Mouse (Mus musculus) liver, embryonic 15.5 days (tissue): ENCODE results near the gene Gga3. TPM values are rescaled to one million over a fixed set of nuclear protein-coding genes. Genes with fewer than 3 reads are reported as not detected.

Experiments used
- ATAC-seq: fragments of 200-750 bp; cut with Nextera tagmentation; 2 replicates; pipeline ENCODE4 v1.8.0; 2017; ENCODE audit warnings: moderate number of reproducible peaks, mild to moderate bottlenecking, moderate library complexity; ENCODE audit not compliant: insufficient read depth
- H3K27ac ChIP-seq: fragments of 300-500 bp; sonication (generic); replicated peaks from 2 replicates; pipeline ENCODE4 v1.5.1; 2015; ENCODE audit warnings: mild to moderate bottlenecking, inconsistent platforms
- H3K27me3 ChIP-seq: fragments of 300-500 bp; sonication (generic); 2 replicates; pipeline ENCODE4 v1.6.1; 2015; ENCODE audit warnings: mild to moderate bottlenecking, inconsistent platforms
- H3K36me3 ChIP-seq: fragments of 300-500 bp; sonication (generic); replicated peaks from 2 replicates; pipeline ENCODE4 v1.6.1; 2015; ENCODE audit warnings: moderate library complexity, mild to moderate bottlenecking, inconsistent platforms
- H3K4me1 ChIP-seq: fragments of 300-500 bp; sonication (generic); replicated peaks from 2 replicates; pipeline ENCODE4 v1.6.1; 2015; ENCODE audit warnings: inconsistent platforms
- H3K4me2 ChIP-seq: fragments of 300-500 bp; sonication (generic); 2 replicates; pipeline ENCODE4 v1.6.1; 2015; ENCODE audit warnings: moderate library complexity, mild to moderate bottlenecking, inconsistent platforms
- H3K4me3 ChIP-seq: fragments of 300-500 bp; sonication (generic); replicated peaks from 2 replicates; pipeline ENCODE4 v1.5.1; 2015; ENCODE audit warnings: mild to moderate bottlenecking, inconsistent platforms
- H3K9ac ChIP-seq: fragments of 300-500 bp; sonication (generic); 2 replicates; pipeline ENCODE4 v1.6.1; 2015; ENCODE audit warnings: moderate library complexity, mild to moderate bottlenecking, inconsistent platforms
- H3K9me3 ChIP-seq: fragments of 300-500 bp; sonication (generic); replicated peaks from 2 replicates; pipeline ENCODE4 v1.6.1; 2016; ENCODE audit warnings: inconsistent platforms
- WGBS: fragments of 180-500 bp; shearing (Covaris S2); methylation state at CpG from one replicate; pipeline ENCODE4 v1.1.7; 2015; ENCODE audit warnings: mixed read lengths; ENCODE audit not compliant: insufficient replicate concordance; 5-methylcytosine and 5-hydroxymethylcytosine counted together
- polyA plus RNA-seq: library from polyadenylated mRNA; unstranded; fragments of >200 nt; fragmentation: Nextera tagmentation; extraction: Ambion mirVana; gene quantifications from 2 replicates; pipeline ENCODE4 v1.2.1, GENCODE M21; 2015

The Gga3 gene
- polyA plus RNA-seq, 1 experiment from 2014 or later, result 7.7 TPM

DNA sequence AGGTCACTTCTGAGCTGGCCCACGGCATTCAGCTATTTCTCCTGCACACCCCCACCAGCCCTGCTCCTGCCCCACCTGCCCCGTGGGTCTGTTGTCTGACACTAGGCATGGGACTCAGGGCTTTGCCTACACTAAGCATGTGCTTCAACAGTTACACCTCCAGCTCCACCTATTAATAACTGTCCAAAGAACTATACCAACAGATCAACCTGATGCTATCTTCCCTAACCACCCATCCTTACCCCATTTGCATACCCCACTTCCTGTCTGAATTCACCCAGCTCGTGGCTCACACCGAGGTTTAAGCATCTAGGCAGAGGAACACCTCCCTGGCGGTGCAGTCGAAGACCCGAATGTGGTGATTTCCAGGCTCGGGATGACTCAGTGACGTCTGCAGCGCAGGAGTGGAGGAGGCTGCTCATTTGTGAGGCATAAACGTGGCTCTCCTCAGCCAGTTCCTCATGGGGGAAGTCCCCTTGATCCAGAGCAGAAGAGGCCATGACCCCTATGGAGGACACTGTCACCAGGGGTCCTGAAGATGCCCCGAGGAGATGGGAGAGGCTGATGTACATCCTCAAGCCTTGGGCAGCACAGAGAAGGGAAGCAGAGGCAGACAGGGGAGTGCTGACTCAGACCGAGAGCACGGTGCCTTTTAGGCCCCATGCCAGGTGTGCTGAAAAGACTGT is 37.3 kb upstream of the Gga3 start:
- peaks cover 16% of the 10 kb centered on the region for H3K4me1 ChIP-seq
- H3K4me2 ChIP-seq, result no peak overlapping the region
- H3K4me3 ChIP-seq, result no peak overlapping the region
- WGBS, result 15% methylated on average over 14 of the region's 14 CpGs
- H3K9ac ChIP-seq, result no peak overlapping the region
- H3K27ac ChIP-seq, result no peak overlapping the region
- ATAC-seq, result no peak
- no peaks in the 10 kb centered on the region for H3K27me3 ChIP-seq
- no peaks in the 10 kb centered on the region for H3K9me3 ChIP-seq
- peaks cover 23% of the 10 kb centered on the region for H3K36me3 ChIP-seq

DNA sequence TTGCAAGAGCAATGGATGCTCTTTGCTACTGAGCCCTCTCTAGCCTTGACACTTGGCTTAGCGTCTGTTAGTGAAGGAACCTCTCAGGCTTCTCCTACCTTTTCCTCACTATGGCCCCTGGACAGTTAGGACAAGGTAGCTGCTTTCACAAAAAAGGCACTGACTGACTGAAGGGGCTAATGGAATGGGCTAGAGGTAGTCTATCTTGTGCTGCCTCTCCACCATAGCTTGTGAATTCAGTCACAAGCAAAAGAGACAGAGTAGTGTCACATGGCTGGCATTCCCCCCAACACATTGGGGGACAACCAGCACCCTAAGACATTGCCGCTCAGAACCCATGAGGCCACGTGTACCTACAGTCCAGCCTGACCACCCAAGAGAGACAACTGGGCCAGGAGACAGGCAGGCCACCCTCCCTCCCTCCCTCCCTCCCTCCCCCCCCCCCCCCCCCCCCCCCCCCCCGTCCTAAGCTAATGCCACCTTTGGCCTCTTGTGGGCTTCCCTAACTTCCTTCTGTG is 36.5 kb upstream of the Gga3 start:
- Histone ChIP-seq H3K4me1 (peaks cover 16% of the 10 kb centered on the region), H3K9ac (no peak overlapping the region), H3K27ac (no peak overlapping the region), H3K27me3 (no peaks in the 10 kb centered on the region), H3K4me3 (no peak overlapping the region), H3K9me3 (no peaks in the 10 kb centered on the region), H3K4me2 (no peak overlapping the region), H3K36me3 (peaks cover 17% of the 10 kb centered on the region)
- ATAC-seq, result no peak
- WGBS, result 48% methylated on average over 3 of the region's 4 CpGs

DNA sequence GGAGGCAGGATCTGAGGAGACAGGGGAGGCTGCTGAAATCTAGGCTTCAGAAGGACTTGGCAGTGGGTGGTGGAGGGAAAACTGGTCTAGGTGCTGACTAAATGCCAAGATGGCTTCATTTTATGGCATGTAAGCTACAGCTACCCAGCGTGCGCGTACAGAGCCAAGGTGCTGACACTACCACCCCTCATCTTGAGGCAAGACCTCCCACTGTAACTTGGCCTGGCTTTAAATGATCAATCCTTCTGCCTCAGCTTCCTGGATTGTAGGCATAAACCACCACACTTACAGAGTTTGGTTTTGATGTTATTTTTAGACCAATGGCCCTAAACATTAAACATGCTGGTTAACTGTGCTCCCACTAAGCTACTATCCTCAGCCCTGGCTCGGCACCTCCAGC is 35.7 kb upstream of the Gga3 start:
- Histone ChIP-seq H3K36me3 (peaks cover 10% of the 10 kb centered on the region), H3K4me1 (peaks cover 16% of the 10 kb centered on the region), H3K9ac (no peak overlapping the region), H3K9me3 (no peaks in the 10 kb centered on the region), H3K27ac (no peak overlapping the region; the same call in 1 of the 2 replicates), H3K4me2 (no peak overlapping the region), H3K27me3 (no peaks in the 10 kb centered on the region), H3K4me3 (no peak overlapping the region)
- 73% methylated on average over 4 of the region's 4 CpGs for WGBS
- no peak for ATAC-seq

DNA sequence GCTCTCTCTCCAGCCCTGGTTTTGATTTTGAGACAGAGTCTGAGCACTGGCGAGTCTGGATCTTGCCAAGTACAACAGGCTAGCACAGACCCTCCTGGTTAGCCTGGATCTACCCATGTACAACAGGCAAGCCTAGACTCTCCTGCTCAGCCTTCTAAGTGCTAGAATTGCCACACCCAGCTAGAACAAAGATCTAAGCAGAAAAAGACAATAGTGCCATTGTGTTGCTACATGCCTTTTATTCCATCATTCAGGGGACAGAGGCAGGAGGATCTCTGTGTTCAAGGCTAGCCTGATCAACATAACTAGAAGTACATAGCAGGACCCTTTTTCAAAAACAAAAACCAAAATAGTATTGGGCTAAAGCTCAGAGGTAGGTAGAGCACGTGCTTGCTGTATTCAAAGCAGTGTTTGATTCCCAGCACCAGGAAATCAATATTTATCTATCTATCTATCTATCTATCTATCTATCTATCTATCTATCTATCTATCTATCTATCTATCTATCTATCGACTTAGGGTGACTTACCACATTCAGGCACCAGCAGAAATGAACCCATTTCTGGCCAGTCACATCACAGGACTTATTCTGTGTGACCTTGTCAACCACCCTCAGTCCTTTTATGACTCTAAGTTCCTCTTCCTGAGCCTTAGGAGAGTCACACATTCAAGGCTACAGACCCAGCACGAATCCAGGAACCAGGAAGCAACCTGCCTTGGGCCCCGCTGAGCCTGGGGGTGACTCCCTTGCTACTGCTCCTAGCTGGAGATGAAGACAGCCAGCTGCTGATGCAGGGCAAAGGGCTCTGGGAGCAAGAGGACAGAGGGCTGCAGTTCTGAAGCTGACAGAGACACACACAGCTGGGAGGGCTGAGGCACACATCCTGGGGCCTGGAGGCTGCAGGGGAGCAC is 34.9 kb upstream of the Gga3 start:
- no peak overlapping the region for H3K9ac ChIP-seq
- ATAC-seq, result no peak

DNA sequence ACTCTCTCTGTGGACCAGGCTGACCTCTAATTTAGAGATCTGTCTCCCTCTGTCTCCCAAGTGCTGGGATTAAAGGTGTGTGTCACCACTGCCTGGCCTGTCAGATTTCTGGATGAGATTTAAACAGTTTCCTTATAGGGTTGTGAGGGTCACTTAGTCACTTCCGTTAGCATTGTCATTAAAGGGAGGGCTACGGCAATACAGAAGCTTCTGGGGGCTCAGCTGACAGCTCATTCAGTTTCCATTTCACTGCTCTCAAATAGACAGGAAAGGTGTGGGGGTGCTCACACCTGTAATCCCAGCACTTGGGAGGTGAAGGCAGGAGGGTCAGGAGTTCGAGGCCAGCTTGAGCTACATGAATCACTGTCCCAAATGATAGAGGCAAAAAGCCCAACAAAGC is 33.1 kb upstream of the Gga3 start:
- Histone ChIP-seq H3K27ac (no peak overlapping the region), H3K4me3 (no peak overlapping the region), H3K4me1 (peaks cover 13% of the 10 kb centered on the region), H3K36me3 (no peaks in the 10 kb centered on the region), H3K4me2 (no peak overlapping the region), H3K27me3 (no peaks in the 10 kb centered on the region), H3K9me3 (no peaks in the 10 kb centered on the region), H3K9ac (no peak overlapping the region)
- no peak for ATAC-seq
- WGBS, result 62% methylated on average over 3 of the region's 3 CpGs

More for the DNA sequence above, 34.9 kb upstream of the Gga3 start:
- Histone ChIP-seq H3K27me3 (no peaks in the 10 kb centered on the region), H3K27ac (no peak overlapping the region; the same call in 1 of the 2 replicates), H3K9me3 (no peaks in the 10 kb centered on the region), H3K4me2 (no peak overlapping the region), H3K36me3 (peaks cover 5% of the 10 kb centered on the region), H3K4me3 (no peak overlapping the region), H3K4me1 (peaks cover 16% of the 10 kb centered on the region)
- 43% methylated on average over 5 of the region's 5 CpGs for WGBS

DNA sequence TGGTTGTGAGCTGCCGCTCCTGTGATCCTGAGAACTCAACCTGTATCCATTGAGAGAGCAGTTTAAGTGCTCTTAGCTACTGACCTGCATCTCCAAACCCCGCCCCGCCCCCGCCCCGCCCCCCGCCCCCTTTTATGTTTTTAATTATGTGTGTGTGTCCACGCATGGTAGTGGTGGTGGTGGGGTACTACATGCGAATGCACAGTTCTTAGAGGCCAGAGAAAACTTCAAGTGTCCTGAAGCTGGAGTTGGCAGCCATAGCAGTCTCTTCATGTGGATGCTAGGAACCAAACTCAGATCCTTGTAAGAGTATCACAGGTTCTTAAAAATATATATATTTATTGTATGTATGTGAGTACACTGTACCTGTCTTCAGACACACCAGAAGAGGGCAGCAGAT is 31.6 kb upstream of the Gga3 start:
- Histone ChIP-seq H3K9ac (no peak overlapping the region), H3K27me3 (no peaks in the 10 kb centered on the region), H3K9me3 (no peaks in the 10 kb centered on the region), H3K4me2 (no peak overlapping the region), H3K4me3 (no peak overlapping the region), H3K36me3 (no peaks in the 10 kb centered on the region), H3K4me1 (peaks cover 13% of the 10 kb centered on the region), H3K27ac (no peak overlapping the region)
- ATAC-seq, result no peak
- 55% methylated on average over 8 of the region's 8 CpGs for WGBS

DNA sequence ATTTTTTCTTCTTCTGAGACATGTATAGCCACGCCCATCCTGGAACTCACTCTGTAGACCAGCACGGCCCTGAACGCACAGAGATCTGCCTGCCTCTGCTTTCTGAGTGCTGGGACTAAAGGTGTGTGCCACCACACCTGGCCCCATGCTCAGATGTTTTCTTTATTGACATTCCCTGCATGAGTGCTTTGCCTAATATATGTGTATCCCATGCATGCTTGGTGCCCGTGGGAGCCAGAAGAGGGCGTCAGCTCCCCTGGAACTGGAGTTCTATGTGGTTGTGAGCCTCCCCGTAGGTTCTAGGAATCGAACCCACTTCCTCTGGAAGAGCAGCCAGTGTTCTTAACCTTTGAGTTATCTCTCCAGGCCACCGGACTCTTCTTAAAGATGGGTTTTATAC is 31.2 kb upstream of the Gga3 start:
- WGBS, result 66% methylated on average over 8 of the region's 8 CpGs
- Histone ChIP-seq H3K4me3 (no peak overlapping the region), H3K27ac (no peak overlapping the region), H3K9ac (no peak overlapping the region), H3K36me3 (no peaks in the 10 kb centered on the region), H3K27me3 (no peaks in the 10 kb centered on the region), H3K4me2 (no peak overlapping the region), H3K4me1 (peaks cover 13% of the 10 kb centered on the region), H3K9me3 (no peaks in the 10 kb centered on the region)
- ATAC-seq, result no peak

DNA sequence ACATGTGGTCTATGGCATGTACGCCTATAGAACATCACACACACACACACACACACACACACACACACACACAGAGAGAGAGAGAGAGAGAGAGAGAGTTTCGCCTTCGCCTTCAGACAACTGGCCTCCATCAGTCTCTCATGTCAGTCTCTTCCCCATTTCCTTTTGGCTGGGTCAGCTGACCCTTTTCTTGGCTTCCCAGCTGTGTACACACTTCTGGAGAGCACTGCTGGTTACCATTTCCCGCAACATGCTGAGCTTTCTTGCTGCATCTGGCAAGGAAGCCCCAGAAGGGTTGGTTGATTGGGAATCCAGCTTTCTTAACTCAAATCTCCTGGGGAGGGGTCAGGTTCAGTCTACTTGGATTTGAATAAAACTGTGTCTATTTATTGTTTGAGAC is 30.3 kb upstream of the Gga3 start:
- no peak for ATAC-seq
- WGBS, result 64% methylated on average over 4 of the region's 4 CpGs
- no peaks in the 10 kb centered on the region for H3K27me3 ChIP-seq

DNA sequence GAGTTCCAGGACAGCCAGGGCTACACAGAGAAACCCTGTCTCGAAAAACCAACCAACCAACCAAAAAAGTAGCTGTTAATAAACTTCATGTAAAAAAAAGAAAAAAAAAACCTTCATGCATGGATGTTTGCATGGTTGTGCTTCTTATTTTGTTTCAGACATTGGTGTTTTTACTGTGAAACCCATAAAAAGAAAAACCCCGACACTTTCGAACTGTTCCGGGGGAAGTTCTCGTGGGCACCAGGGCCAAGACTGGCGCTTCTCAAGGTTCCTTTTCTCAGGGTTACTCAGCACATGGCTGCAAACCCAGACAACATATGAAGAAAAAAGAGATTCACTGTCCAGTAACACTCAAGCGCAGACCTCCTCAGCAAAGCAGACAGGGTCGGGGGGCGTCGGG is 29.0 kb upstream of the Gga3 start:
- Histone ChIP-seq H3K27me3 (no peaks in the 10 kb centered on the region), H3K4me1 (peaks cover 22% of the 10 kb centered on the region), H3K4me2 (no peak overlapping the region), H3K27ac (no peak overlapping the region), H3K36me3 (no peaks in the 10 kb centered on the region), H3K9me3 (no peaks in the 10 kb centered on the region), H3K9ac (no peak overlapping the region), H3K4me3 (no peak overlapping the region)
- 56% methylated on average over 10 of the region's 10 CpGs for WGBS
- no peak for ATAC-seq

More for the DNA sequence above, 30.3 kb upstream of the Gga3 start:
- Histone ChIP-seq H3K27ac (no peak overlapping the region), H3K9me3 (no peaks in the 10 kb centered on the region), H3K9ac (no peak overlapping the region), H3K36me3 (no peaks in the 10 kb centered on the region), H3K4me2 (no peak overlapping the region), H3K4me3 (no peak overlapping the region), H3K4me1 (peaks cover 17% of the 10 kb centered on the region)

DNA sequence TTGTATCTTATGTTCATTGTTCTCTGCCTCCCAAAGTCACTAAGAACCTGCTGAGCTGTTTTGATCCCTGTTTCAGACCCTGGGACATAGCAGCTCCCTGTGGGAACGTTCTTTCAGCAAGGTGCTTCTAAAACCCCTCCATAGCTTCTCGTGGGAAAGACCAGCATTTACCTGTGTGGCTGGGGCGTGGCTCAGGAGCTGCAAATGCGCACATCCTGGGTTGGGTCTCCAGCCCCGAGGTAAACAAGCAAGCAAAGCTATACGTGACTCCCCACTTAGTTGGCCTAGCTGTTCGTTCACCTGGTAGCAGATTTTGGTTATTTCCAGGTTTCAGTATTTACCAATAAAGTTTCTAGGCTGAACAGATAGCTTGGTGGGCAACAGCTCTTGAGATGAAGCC is 28.4 kb upstream of the Gga3 start:
- Histone ChIP-seq H3K36me3 (no peaks in the 10 kb centered on the region), H3K4me1 (peaks cover 28% of the 10 kb centered on the region), H3K27ac (no peak overlapping the region), H3K27me3 (no peaks in the 10 kb centered on the region), H3K9ac (no peak overlapping the region), H3K9me3 (no peaks in the 10 kb centered on the region), H3K4me3 (no peak overlapping the region), H3K4me2 (no peak overlapping the region)
- no peak for ATAC-seq
- 61% methylated on average over 7 of the region's 7 CpGs for WGBS

DNA sequence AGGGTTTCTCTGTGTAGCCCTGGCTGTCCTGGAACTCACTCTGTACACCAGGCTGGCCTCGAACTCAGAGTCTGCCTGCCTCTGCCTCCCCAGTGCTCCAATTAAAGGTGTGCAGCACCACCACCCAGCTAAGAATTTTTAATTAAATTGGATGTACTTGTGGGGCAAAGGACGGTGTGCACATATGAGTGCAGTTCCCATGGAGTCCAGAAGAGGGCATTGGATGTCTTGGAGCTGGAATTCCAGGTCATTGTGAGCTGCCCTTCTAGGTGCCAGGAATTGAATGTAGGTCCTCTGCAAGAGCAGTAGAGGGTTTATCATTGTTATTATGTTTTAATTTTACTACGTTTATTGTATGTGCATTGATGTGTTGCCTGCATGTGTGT is 27.6 kb upstream of the Gga3 start:
- Histone ChIP-seq H3K9me3 (no peaks in the 10 kb centered on the region), H3K27me3 (no peaks in the 10 kb centered on the region), H3K4me2 (peak overlapping the region; percentile 41; the same call in 1 of the 2 replicates), H3K36me3 (no peaks in the 10 kb centered on the region), H3K4me1 (peaks cover 36% of the 10 kb centered on the region), H3K4me3 (no peak overlapping the region), H3K9ac (no peak overlapping the region), H3K27ac (peak overlapping the region; percentile 51)
- no peak for ATAC-seq
- 19% methylated on average over 3 of the region's 3 CpGs for WGBS
